Mouse (Mus musculus): ENCODE results near the gene Spata32.

DNA sequence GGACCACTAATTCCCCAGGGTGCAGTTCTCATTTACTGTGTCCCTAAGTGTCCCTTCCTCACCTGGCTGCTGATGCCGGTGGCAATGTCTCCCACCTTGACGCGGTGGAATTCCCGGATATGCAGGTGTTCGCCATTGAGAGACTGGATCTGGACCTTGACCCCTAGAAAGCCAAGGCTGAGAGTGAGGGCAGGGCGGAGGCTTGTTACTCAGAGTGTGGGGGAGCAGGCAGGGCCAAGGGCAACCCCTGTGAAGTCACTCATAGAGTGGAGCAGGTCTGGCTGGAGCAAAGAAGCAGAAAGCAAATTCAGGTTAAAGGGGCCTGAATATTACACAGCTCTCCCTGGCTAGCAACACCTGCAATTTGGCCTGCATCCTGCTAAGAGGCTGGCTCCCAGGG, 3.2 kb upstream of the Spata32 start:
- TF ChIP-seq CTCF (IDR thresholded peaks at IDR 0.05; ENCODE audit: insufficient read depth, low read length) (no peak), POLR2A (IDR thresholded peaks at IDR 0.05; ENCODE audit: borderline replicate concordance, extremely low read depth, low read depth, low read length) (no peak)

Data from lung, adult 2 months (tissue).